Mouse (Mus musculus): ENCODE data around the gene Tagln. TPM values are rescaled to one million over a fixed set of nuclear protein-coding genes. Genes with fewer than 3 reads are reported as not detected.

Tagln gene
- 0.20 and 0.42 TPM in 2 replicates for total RNA-seq (2012; rRNA removed)
- polyA plus RNA-seq (2012; ENCODE audit: insufficient read depth in 1 of 2, insufficient read length in 2 of 2, low read depth in 1 of 2, low replicate concordance in 2 of 2, missing spikeins in 1 of 2) = 1 to 10 TPM in 1 of 2 experiments, not detected in 1; 1.1 TPM

DNA sequence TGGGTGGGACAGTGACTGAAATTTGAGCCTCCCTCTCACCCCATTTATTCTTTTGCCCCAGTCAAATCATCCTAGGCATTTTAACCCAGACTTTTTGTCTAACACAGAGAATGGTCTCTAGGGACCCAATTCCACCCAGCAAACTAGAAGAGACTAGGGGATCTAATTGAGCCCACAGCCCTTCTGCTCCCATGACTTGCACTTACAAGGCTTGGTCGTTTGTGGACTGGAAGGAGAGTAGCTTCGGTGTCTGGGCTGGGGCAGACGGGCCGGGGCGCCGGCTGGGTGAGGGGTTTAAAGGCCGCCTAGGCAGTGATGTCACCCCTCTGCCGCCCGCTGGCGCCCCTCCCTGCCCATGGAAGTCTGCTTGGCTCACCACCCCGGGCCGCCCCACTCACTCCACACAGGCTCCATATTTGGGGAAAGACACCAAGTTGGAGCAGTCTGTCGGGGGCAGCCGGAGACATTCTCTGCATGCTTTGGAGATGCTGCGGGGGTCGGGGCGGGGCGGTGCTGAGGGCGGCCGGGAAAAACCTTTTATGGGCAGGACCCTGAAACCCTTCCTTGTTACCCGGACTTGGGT, at the start of gene Tagln:
Gene Tagln (minus strand): TSS at position 431 of the 583 bp plus-strand sequence.
- H3K4me3 ChIP-seq (ENCODE audit: control insufficient read depth in 1 of 2, insufficient read depth in 1 of 2, low read depth in 2 of 2, low read length in 2 of 2) = no peak within 1 kb of the TSS
- H3K9me3 ChIP-seq (replicated peaks; ENCODE audit: insufficient read depth, low read length) = no peaks in the 10 kb centered on the region
- H3K27me3 ChIP-seq (ENCODE audit: control insufficient read depth in 1 of 2, insufficient read depth in 2 of 2, low read length in 2 of 2) = no peaks in the 10 kb centered on the region
- H3K9ac ChIP-seq (ENCODE audit: control insufficient read depth, low read depth, low read length, poor library complexity, severe bottlenecking) = no peak within 1 kb of the TSS
- TF ChIP-seq POLR2AphosphoS2 (IDR thresholded peaks at IDR 0.05; ENCODE audit: low read length) (no peak), SMC3 (IDR thresholded peaks at IDR 0.05; ENCODE audit: low read depth, low read length) (no peak), CHD1 (IDR thresholded peaks at IDR 0.05; ENCODE audit: low read depth, low read length) (no peak), MAZ (IDR thresholded peaks at IDR 0.05; ENCODE audit: low read depth, low read length) (no peak), E2F4 (IDR thresholded peaks at IDR 0.05; ENCODE audit: borderline replicate concordance, low read depth, low read length) (no peak), TCF12 (IDR thresholded peaks at IDR 0.05; ENCODE audit: low read depth, low read length) (no peak), RCOR1 (IDR thresholded peaks at IDR 0.05; ENCODE audit: low read depth, low read length) (no peak), MAFK (IDR thresholded peaks at IDR 0.05; ENCODE audit: borderline replicate concordance, low read depth, low read length) (no peak), ZMIZ1 (IDR thresholded peaks at IDR 0.05; ENCODE audit: low read depth, low read length) (no peak), UBTF (IDR thresholded peaks at IDR 0.05; ENCODE audit: borderline replicate concordance, insufficient read depth, low read depth, low read length) (no peak), SIN3A (IDR thresholded peaks at IDR 0.05; ENCODE audit: low read length) (no peak)
- DNase-seq (ENCODE audit: low read depth, low spot score) = no peak
- H3K79me2 ChIP-seq (ENCODE audit: control insufficient read depth, insufficient read depth, low read length, poor library complexity) = no peaks in the 10 kb centered on the region
- H3K36me3 ChIP-seq (ENCODE audit: control insufficient read depth in 1 of 2, insufficient read depth in 2 of 2, low read length in 2 of 2) = no peaks in the 10 kb centered on the region
- no peak within 1 kb of the TSS for H3K27ac ChIP-seq (ENCODE audit: control insufficient read depth, low read depth, low read length)
- no peaks in the 10 kb centered on the region for H3K4me1 ChIP-seq (ENCODE audit: control insufficient read depth in 1 of 2, insufficient read depth in 2 of 2, low read length in 2 of 2)

DNA sequence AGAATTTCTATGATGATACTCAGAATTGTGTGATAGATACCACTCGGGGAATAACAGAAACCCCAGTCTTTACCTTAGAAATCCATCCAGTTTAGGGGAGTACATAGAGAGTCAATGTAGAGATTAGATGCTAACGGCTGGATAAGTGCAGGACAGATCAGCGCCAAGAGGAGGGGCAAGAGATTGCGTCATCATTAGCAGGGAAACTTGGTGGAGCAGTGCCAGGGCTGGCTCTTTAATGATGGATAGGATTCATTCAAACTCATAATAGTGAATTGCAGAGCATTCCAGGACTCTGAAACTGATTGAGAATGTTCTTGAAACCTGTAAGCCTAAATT, 49.3 kb upstream of the Tagln start:
- H3K79me2 ChIP-seq (ENCODE audit: control insufficient read depth, insufficient read depth, low read length, poor library complexity) = peaks cover 41% of the 10 kb centered on the region
- no peaks in the 10 kb centered on the region for H3K27me3 ChIP-seq (ENCODE audit: control insufficient read depth in 1 of 2, insufficient read depth in 2 of 2, low read length in 2 of 2)
- peaks cover 6 to 20% of the 10 kb centered on the region in 2 experiments for H3K4me1 ChIP-seq (ENCODE audit: control insufficient read depth in 1 of 2, insufficient read depth in 2 of 2, low read length in 2 of 2)
- peak overlapping the region; percentile 92 for H3K27ac ChIP-seq (ENCODE audit: control insufficient read depth, low read depth, low read length)
- peak overlapping the region; percentile 77 to 81 for H3K4me3 ChIP-seq (ENCODE audit: control insufficient read depth in 1 of 2, insufficient read depth in 1 of 2, low read depth in 2 of 2, low read length in 2 of 2)
- peak; percentile 75 for DNase-seq (ENCODE audit: low read depth, low spot score)
- peak overlapping the region; percentile 92 for H3K9ac ChIP-seq (ENCODE audit: control insufficient read depth, low read depth, low read length, poor library complexity, severe bottlenecking)
- no peak for TF ChIP-seq TBP (IDR thresholded peaks at IDR 0.05; ENCODE audit: low read depth, low read length)
- 0 out of 2 replicates have a peak, but pooled peaks have one; percentile 2 for TF ChIP-seq TCF12 (IDR thresholded peaks at IDR 0.05; ENCODE audit: low read depth, low read length)
- TF ChIP-seq ELF1 (IDR thresholded peaks at IDR 0.05; ENCODE audit: low read depth, low read length) = no peak
- peak; percentile 44; the same call in 1 of the 2 replicates for TF ChIP-seq ETS1 (IDR thresholded peaks at IDR 0.05; ENCODE audit: low read depth, low read length)
- TF ChIP-seq GATA1 (IDR thresholded peaks at IDR 0.05; ENCODE audit: low read depth, low read length) = peak; percentile 58
- TF ChIP-seq SIN3A (IDR thresholded peaks at IDR 0.05; ENCODE audit: low read length) = 0 out of 2 replicates have a peak, but pooled peaks have one; percentile 7
- no peaks in the 10 kb centered on the region for H3K9me3 ChIP-seq (replicated peaks; ENCODE audit: insufficient read depth, low read length)
- peaks cover 0 to 23% of the 10 kb centered on the region in 2 experiments; a peak in 3 of 4 replicates for H3K36me3 ChIP-seq (ENCODE audit: control insufficient read depth in 1 of 2, insufficient read depth in 2 of 2, low read length in 2 of 2)
